Mouse (Mus musculus) adrenal gland, postnatal 4 days (tissue): ENCODE data around the gene Vsig4. TPM values are rescaled to one million over a fixed set of nuclear protein-coding genes. Genes with fewer than 3 reads are reported as not detected.
"Not testable (repeated sequence)": the region's sequence is repeated elsewhere in the genome, so short reads cannot be mapped to it uniquely, and the experiment has no call there.

ENCODE experiments used
- DNase-seq, 2 experiments: peaks; one replicate each; pipeline ENCODE4 v3.0.0; 2021 to 2022; ENCODE audit warnings: low spot score in 2 of 2, mixed read lengths in 2 of 2
- long read RNA-seq, 2 experiments: library from polyadenylated mRNA; stranded (forward); transcript quantifications; one replicate each; pipeline ENCODE4 v2.0.0; 2021
- microRNA-seq: library from miRNA; unstranded; fragments of <30 nt; microRNA quantifications from one replicate; pipeline ENCODE4 v1.2.0, GENCODE M21; 2021
- total RNA-seq, 2 experiments: library from RNA; stranded (reverse); gene quantifications; 2 replicates each; pipeline ENCODE4 v1.2.3; 2021

The Vsig4 gene
- total RNA-seq, result 1 to 10 TPM in 1 of 2 experiments, under 1 TPM in 1; 0.25 to 4.0 TPM
- long read RNA-seq, experiment 1, partial matches to known transcripts, result 0 of 1 reads
- long read RNA-seq, experiment 1, other reads (novel, unspliced or antisense), result 0 of 1 reads
- long read RNA-seq, experiment 2, result 0 reads

GRCm38 (mm10) chrX:96293338-96293737, at the start of gene Vsig4:
Vsig4 (minus strand) TSS chrX:96293438.
- no peak for DNase-seq

- no peak for DNase-seq
Measured at GRCm38 (mm10) chrX:96339108-96339507, 45.9 kb upstream of the Vsig4 start.

GRCm38 (mm10) chrX:96329764-96330163, 36.5 kb upstream of the Vsig4 start:
- no peak for DNase-seq

GRCm38 (mm10) chrX:96256509-96256908, 36.7 kb downstream of the Vsig4 start:
- DNase-seq, result no peak

- no peak for DNase-seq
Measured at GRCm38 (mm10) chrX:96239644-96240043, 53.6 kb downstream of the Vsig4 start.

GRCm38 (mm10) chrX:96239037-96239436, 54.2 kb downstream of the Vsig4 start:
- no peak for DNase-seq

GRCm38 (mm10) chrX:96235775-96236174, 57.5 kb downstream of the Vsig4 start:
- DNase-seq, result no peak

- DNase-seq, result no peak
Measured at GRCm38 (mm10) chrX:96227030-96227429, 66.2 kb downstream of the Vsig4 start.

- no peak for DNase-seq
Measured at GRCm38 (mm10) chrX:96225474-96225873, 67.8 kb downstream of the Vsig4 start.

GRCm38 (mm10) chrX:96224210-96224609, 69.0 kb downstream of the Vsig4 start:
- DNase-seq, result no peak

- DNase-seq, result no peak
Measured at GRCm38 (mm10) chrX:96218088-96218487, 75.2 kb downstream of the Vsig4 start.

- no peak for DNase-seq
Measured at GRCm38 (mm10) chrX:96206872-96207271, 86.4 kb downstream of the Vsig4 start.

- DNase-seq, result not testable (repeated sequence)
Measured at GRCm38 (mm10) chrX:96205143-96205542, 88.1 kb downstream of the Vsig4 start.

Small RNAs within 50 kb of the gene (microRNA-seq; reads per million reads assigned to microRNA genes)
- gene Mir223, result 545 reads per million, percentile 68 among the genes with 10 or more reads in this experiment

Other genes starting within 250 kb of the Vsig4 start
- 100 to 1,000 TPM; 154 TPM for gene Msn, start 197.4 kb downstream of the Vsig4 start, total RNA-seq
- 10 to 100 TPM; 25.1 to 30.6 TPM for gene Heph, start 161.9 kb upstream of the Vsig4 start, total RNA-seq
- under 1 TPM in 1 of 2 experiments, not detected in 1; 0.23 TPM for gene Hsf3, start 162.9 kb upstream of the Vsig4 start, total RNA-seq